Mouse (Mus musculus) frontal cortex, postnatal 10 days (tissue): Measurements from ENCODE around the gene Uevld.
"Not testable (repeated sequence)": the region's sequence is repeated elsewhere in the genome, so short reads cannot be mapped to it uniquely, and the experiment has no call there.

Experiments
- DNase-seq, 2 experiments: peaks; one replicate each; pipeline ENCODE4 v3.0.0; 2022; ENCODE audit warnings: low spot score in 2 of 2, mixed read lengths in 1 of 2

Gene Uevld

GRCm38 (mm10) chr7:46957831-46958691 lies at the start of gene Uevld:
Gene Uevld, minus strand, starts transcription at chr7:46958527.
- peak; percentile 79 to 87 for DNase-seq

DNA sequence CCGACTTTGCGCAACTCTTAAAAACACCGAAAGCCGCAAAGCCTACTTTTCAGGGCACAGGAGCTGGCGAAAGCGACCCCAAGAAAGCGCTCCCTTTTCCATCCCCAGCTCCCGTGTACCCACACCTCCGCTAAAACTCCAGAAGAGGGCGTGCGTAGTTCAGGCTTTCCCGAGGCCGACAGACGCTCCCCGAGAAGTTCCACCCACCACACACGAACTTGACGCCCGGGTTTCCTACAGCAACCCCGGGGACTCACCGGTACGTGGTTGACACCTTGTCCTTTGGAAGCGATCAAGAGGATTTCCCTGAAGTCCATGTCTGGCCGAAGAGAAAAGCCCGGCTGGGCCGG lies 49.5 kb upstream of the Uevld start:
- no peak for DNase-seq

GRCm38 (mm10) chr7:47007109-47007780 lies 48.9 kb upstream of the Uevld start:
- DNase-seq: no peak

GRCm38 (mm10) chr7:47003411-47004115 lies 45.2 kb upstream of the Uevld start:
- no peak for DNase-seq

DNA sequence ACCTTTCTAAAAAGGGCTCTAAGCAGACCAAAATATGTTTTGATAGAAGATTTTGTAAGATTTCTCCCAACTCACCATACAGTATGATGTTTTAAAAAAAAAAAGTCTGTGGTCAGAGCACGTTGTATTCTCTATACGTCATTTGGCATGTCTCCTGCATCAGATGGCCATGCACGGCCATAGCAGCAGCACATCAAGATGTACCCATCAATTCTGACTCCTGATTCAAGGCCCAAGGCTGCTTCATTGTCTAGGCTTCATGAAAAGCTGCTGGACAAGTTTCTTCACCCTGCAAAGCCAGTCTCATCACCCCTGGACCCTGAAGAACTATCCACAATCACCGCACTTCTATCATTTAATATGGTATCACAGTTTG lies 43.6 kb upstream of the Uevld start:
- no peak for DNase-seq

GRCm38 (mm10) chr7:47001125-47001899 lies 43.0 kb upstream of the Uevld start:
- DNase-seq: no peak

DNA sequence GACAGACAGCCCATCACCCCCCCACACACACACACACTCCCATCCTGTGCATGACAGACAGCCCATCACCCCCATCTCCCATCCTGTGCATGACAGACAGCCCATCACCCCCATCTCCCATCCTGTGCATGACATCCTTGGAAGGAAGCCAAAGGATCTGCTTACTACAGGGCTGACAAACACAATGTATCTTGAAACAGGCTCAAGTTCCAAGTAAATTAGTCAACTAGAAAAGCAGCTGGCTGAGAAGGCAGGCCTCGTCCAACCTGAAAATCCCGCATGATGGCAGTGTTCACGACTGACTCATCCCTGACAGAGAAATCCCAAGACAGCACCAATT lies 42.3 kb upstream of the Uevld start:
- no peak for DNase-seq

- no peak for DNase-seq
Measured at GRCm38 (mm10) chr7:46999983-47000643, 41.8 kb upstream of the Uevld start.

DNA sequence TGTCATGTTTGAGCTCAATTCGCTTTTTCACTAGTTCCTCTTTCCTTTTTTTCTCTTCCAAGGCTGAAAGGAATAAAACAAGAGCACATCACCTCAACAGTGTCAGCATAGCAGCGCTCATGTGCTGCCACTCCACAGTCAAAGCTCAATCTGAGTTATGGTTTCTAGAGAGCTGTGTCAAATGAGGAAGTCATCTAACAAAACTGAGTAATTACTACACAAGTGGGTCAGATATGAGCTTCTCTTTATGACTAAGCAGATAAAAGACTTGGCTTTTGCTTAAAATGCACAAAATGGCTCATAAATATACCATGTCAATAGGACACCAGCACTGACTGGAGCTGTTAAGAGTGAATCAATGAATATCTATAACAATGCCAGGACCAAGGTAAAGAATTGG lies 40.6 kb upstream of the Uevld start:
- no peak for DNase-seq

GRCm38 (mm10) chr7:46997644-46998395 lies 39.5 kb upstream of the Uevld start:
- DNase-seq: no peak

DNA sequence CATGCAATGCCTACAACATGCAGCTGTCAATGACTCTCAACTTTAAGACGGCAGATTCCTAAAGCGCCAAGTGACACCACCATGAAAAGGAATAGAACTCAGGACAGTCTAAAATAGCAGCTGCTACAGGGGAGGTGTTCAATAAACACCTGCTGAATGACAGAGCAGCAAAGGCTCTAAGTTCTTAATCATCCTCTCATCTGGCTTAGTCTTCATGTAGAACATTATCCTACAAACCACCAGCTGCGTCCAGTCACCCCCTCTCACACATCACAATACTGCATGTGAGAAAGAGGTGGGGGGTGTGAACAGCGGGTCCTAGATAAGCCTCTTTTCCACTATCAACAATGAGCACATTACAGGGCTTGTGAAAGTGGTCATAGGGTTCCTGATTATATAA lies 38.7 kb upstream of the Uevld start:
- no peak for DNase-seq

DNA sequence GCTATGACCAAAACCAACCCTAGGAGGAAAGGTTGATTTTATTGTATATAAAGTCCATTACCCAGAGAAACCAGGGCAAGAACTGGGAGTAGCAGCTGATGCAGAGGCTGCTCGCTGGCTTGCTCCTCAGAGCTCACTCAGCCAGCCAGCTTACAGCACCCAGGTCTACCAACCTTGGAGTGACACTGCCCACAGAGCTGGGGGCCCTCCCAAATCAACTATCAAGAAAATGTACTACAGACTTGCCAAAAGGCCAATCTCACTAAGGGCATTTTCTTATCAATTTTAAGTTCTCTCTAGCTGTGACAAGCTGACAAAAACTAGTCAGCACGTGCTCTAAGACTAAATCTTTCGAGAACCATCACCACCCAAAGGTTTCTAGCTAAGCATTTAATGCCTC lies 37.2 kb upstream of the Uevld start:
- DNase-seq: no peak

DNA sequence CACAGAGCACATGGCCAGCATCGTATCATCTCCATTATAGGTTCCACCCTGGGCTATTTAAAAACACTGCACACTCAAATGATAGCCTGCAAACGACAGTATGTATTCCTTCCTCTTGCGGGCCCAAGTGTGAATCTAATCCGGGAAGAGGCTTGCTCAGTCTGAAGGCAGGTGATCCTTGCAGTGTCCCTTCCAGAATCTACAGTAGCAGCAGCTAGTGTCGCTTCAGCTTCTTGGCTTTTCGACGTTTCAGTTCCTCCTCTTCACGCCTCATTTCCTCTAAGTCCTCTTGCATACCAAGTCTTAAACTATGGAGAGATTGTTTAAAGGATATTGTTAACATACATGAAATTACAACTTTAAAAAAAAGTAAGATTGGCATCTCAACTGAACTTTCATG lies 34.8 kb upstream of the Uevld start:
- DNase-seq: no peak

- DNase-seq: not testable (repeated sequence)
Measured at GRCm38 (mm10) chr7:46989387-46989786, 31.1 kb upstream of the Uevld start.

- DNase-seq: no peak
Measured at GRCm38 (mm10) chr7:46987073-46987472, 28.7 kb upstream of the Uevld start.

GRCm38 (mm10) chr7:46986646-46987045 lies 28.3 kb upstream of the Uevld start:
- no peak for DNase-seq

DNA sequence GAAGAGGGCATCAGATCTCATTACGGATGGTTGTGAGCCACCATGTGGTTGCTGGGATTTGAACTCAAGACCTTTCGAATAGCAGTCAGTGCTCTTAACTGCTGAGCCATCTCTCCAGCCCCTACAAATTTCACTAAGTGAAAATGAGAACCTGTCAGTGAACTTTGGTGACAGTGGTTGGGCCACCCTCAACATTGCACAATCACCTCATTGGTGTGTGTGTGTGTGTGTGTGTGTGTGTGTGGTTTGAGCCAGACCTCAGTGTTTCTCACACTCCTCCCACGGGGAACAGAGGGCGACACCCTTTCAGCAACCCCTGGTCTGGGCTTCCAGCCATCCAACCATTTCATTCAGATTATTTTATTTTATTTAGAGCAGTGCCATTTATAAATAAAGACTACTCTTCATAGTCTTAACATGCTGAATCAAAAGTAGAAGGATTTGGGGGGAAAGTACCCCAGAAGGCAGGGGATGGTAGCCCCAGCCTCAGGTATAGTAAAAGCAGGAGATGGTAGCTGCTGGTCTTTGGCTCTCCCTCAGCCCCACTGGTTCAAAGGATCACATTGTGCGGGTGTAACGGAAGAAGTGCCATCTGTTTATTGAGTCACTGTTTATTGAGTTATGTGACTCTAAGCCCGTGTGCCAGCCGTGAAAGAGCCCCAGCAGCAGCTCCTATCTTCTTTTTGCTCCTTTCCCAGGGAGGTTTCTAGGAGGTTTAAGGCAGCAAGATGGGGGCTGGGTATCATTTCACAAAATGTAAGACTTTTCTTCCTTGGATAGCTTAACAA lies 27.6 kb upstream of the Uevld start:
- no peak for DNase-seq

DNA sequence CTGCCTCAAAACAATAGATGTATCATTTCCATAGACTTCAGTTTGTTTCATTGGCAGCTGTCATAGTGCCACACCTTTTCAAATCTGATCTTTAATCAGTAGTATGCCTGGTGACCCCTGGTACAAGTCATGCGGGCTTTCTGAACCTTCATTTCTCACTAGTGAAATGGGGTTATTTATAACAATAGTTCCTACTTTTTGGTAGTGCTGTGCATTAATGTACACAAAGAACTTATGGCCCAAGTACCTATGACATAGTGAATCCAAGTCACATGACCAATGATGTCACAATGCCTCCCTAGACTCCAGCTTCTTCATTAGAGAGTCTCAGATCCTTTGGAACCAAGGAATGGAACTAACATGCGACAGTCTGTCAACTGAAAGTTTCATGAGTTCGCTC lies 25.0 kb upstream of the Uevld start, which contains the start of gene Gm9999:
TSS of gene Gm9999 (plus strand) at position 301 of the 400 bp plus-strand sequence.
- DNase-seq: no peak

GRCm38 (mm10) chr7:46975456-46975855 lies 17.1 kb upstream of the Uevld start:
- DNase-seq: no peak

DNA sequence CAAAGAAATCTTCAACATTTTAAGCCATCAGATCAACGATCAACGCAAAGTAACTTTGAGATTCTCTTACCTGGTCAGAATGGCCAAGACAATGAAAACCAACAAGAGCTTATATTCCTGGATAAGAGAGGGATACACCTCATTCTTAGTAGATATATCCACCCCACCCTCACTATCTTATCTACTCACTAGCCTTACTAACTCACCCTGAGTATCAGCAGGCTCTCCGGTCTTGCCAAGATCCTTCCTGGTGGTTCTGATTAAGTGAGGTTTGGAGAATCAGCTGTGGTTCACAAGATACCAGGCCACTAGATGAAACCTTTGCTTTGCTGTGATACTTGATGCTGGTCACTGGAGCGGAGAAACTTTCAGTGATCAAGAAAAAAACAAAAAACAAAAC lies 16.3 kb upstream of the Uevld start:
- no peak for DNase-seq
